Mouse (Mus musculus) neural tube, embryonic 14.5 days (tissue): Measurements from ENCODE around the gene Smarce1. TPM values are rescaled to one million over a fixed set of nuclear protein-coding genes. Genes with fewer than 3 reads are reported as not detected.

ENCODE experiments used
- polyA plus RNA-seq: library from polyadenylated mRNA; unstranded; fragments of >200 nt; fragmentation: Nextera tagmentation; extraction: Ambion mirVana; gene quantifications from 2 replicates; pipeline ENCODE4 v1.2.1, GENCODE M21; 2014

Gene Smarce1
- polyA plus RNA-seq, 1 experiment from 2014 or later, result 155 TPM

Other genes with a start within 250 kb of the Smarce1 start
- 0.89 and 2.2 TPM in 2 replicates for gene Gjd3, start 248.0 kb downstream of the Smarce1 start, polyA plus RNA-seq
- gene Top2a, start 206.8 kb downstream of the Smarce1 start, polyA plus RNA-seq, result 18.3 and 24.8 TPM in 2 replicates
- gene Igfbp4, start 189.8 kb downstream of the Smarce1 start, polyA plus RNA-seq, result 53.7 and 132 TPM in 2 replicates
- 0.28 TPM in 1 of 2 replicates, not detected in the other for gene Tns4, start 141.7 kb downstream of the Smarce1 start, polyA plus RNA-seq
- not detected in 2 replicates for gene Ccr7, start 75.9 kb downstream of the Smarce1 start, polyA plus RNA-seq
- 9.5 and 11.6 TPM in 2 replicates for gene Krt222, start 13.1 kb upstream of the Smarce1 start, polyA plus RNA-seq
- not detected in 2 replicates for gene Krt24, start 54.2 kb upstream of the Smarce1 start, polyA plus RNA-seq
- gene Krt25, start 91.9 kb upstream of the Smarce1 start, polyA plus RNA-seq, result 0.45 and 0.79 TPM in 2 replicates
- 0.10 and 0.29 TPM in 2 replicates for gene Krt26, start 106.9 kb upstream of the Smarce1 start, polyA plus RNA-seq
- 0.43 TPM in 1 of 2 replicates, not detected in the other for gene Krt27, start 120.1 kb upstream of the Smarce1 start, polyA plus RNA-seq
- 0.24 and 0.32 TPM in 2 replicates for gene Krt28, start 143.9 kb upstream of the Smarce1 start, polyA plus RNA-seq
- gene Krt10, start 158.3 kb upstream of the Smarce1 start, polyA plus RNA-seq, result 33.7 and 39.7 TPM in 2 replicates
- not detected in 2 replicates for gene Krt12, start 191.2 kb upstream of the Smarce1 start, polyA plus RNA-seq
- gene Krt20, start 207.1 kb upstream of the Smarce1 start, polyA plus RNA-seq, result 0.13 TPM in 2 replicates